Mouse (Mus musculus) hindbrain, embryonic 15.5 days (tissue): ENCODE measurements at regions not wholly inside any gene's neighbourhood (a gene's known extent, or its start where the extent isn't known, plus 50 kb on each side); places are given as distances from the start of the nearest gene placed in this dataset.

Experiments used
- ATAC-seq: fragments of 200-750 bp; cut with Nextera tagmentation; 2 replicates; pipeline ENCODE4 v1.8.0; 2017; ENCODE audit warnings: low read depth, moderate number of reproducible peaks, moderate TSS enrichment; ENCODE audit not compliant: low FRiP score
- H3K27ac ChIP-seq: fragments of 300-500 bp; sonication (generic); replicated peaks from 2 replicates; pipeline ENCODE4 v1.5.1; 2015; ENCODE audit warnings: mild to moderate bottlenecking, inconsistent platforms
- H3K27me3 ChIP-seq: fragments of 300-500 bp; sonication (generic); 2 replicates; pipeline ENCODE4 v1.6.1; 2015; ENCODE audit warnings: control low read depth, inconsistent platforms
- H3K36me3 ChIP-seq: fragments of 300-500 bp; sonication (generic); 2 replicates; pipeline ENCODE4 v1.6.1; 2015; ENCODE audit warnings: control low read depth, inconsistent platforms
- H3K4me1 ChIP-seq: fragments of 300-500 bp; sonication (generic); replicated peaks from 2 replicates; pipeline ENCODE4 v1.6.1; 2015; ENCODE audit warnings: control low read depth, inconsistent platforms
- H3K4me2 ChIP-seq: fragments of 300-500 bp; sonication (generic); 2 replicates; pipeline ENCODE4 v1.6.1; 2015; ENCODE audit warnings: moderate library complexity, mild to moderate bottlenecking, inconsistent platforms
- H3K4me3 ChIP-seq: fragments of 300-500 bp; sonication (generic); 2 replicates; pipeline ENCODE4 v1.5.1; 2015; ENCODE audit warnings: mild to moderate bottlenecking, inconsistent platforms
- H3K9ac ChIP-seq: fragments of 300-500 bp; sonication (generic); 2 replicates; pipeline ENCODE4 v1.6.1; 2015; ENCODE audit warnings: inconsistent platforms
- H3K9me3 ChIP-seq: fragments of 300-500 bp; sonication (generic); 2 replicates; pipeline ENCODE4 v1.6.1; 2016; ENCODE audit warnings: control low read depth, inconsistent platforms
- WGBS: fragments of 180-500 bp; shearing (Covaris S2); methylation state at CpG from one replicate; pipeline ENCODE4 v1.1.7; 2015; 5-methylcytosine and 5-hydroxymethylcytosine counted together

DNA sequence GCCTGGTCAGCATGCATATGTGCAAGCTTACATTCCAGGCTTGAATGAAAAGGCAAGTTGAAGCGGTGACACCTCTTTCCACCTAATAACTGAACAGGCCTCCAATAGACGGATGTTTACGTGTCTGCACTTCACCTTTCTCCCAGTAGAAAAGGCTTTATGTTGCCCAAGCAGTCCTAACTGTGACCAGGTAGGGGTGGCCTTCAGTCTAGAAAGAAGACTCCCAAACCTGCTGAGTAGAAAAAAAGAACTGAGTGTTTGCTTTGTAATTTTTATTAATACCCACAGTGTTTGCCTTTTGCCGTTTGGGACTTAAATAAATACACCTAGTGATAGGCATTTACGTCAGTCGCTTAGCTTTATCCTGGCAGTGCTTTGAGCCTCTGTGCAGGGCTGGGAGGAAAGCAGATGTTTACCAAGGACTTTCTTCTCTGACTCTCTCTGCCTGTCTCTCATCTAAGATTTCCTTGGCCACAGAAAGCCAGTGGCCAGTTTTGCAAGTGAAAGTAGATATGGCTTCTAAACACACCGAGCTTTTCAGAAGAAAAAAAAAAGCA, 104.5 kb upstream of the 1700020N01Rik start:
- Histone ChIP-seq H3K4me2 (no peak overlapping the region), H3K9ac (no peak overlapping the region), H3K4me3 (no peak overlapping the region), H3K27ac (no peak overlapping the region), H3K4me1 (no peaks in the 10 kb centered on the region), H3K27me3 (no peaks in the 10 kb centered on the region), H3K36me3 (no peaks in the 10 kb centered on the region), H3K9me3 (no peaks in the 10 kb centered on the region)
- no peak for ATAC-seq
- 93% methylated on average over 7 of the region's 7 CpGs for WGBS

DNA sequence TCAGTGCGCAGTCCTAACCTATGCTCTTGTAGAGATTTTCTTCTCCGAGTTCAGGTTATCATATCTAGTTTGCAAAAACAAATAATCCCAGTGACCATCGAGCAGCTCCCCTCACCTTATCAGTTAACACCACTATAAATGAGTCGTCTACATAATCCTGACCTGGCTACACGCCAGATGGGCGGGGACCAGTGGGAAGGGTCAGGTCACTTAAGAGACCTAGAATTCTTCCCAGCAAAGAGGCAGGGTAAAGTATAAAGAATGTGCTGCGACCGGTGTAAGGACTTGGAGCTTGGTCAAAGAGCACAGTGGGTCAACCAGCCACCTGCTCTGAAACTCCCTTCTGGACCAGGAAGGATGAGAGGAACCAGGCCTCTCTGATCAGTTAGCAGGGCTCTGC, 102.0 kb upstream of the 1700020N01Rik start:
- no peak overlapping the region for H3K4me2 ChIP-seq

DNA sequence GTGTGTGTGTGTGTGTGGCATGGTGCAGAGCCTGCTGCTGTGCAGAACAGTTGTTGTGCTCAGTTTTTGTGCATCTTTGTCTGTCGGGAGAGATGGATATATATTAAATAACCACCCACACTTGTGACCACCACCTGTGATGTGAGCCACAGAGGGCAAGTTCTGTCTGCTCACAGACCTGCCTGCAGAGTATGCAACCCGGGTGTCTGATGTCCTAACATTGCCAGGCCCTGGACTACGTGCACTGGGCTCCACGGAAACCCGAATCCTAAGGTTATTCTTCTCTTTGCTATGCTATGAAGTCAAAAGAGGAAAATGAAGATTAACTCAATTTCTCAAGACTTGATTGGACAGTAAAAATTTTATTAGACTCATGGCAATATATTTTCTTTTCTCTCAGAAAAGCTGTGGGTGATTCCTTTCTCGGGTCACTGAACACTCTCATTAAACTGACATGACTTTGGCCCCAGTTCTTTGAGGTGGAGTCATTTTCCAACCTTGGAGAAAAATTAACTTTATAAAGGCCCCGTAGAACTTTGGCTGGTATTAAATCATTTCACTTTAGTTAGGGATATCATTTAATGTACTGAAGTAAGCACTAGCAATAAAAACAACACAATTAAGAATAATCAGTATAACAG, 100.6 kb upstream of the 1700020N01Rik start:
- Histone ChIP-seq H3K36me3 (no peaks in the 10 kb centered on the region), H3K27ac (no peak overlapping the region), H3K4me1 (no peaks in the 10 kb centered on the region), H3K4me3 (no peak overlapping the region), H3K27me3 (no peaks in the 10 kb centered on the region), H3K4me2 (no peak overlapping the region), H3K9ac (no peak overlapping the region), H3K9me3 (no peaks in the 10 kb centered on the region)
- WGBS: 57% methylated on average over 7 of the region's 7 CpGs
- no peak for ATAC-seq

More for the DNA sequence above, 102.0 kb upstream of the 1700020N01Rik start:
- Histone ChIP-seq H3K27me3 (no peaks in the 10 kb centered on the region), H3K9me3 (no peaks in the 10 kb centered on the region), H3K4me3 (no peak overlapping the region), H3K9ac (no peak overlapping the region), H3K4me1 (no peaks in the 10 kb centered on the region), H3K36me3 (no peaks in the 10 kb centered on the region), H3K27ac (no peak overlapping the region)
- WGBS: 82% methylated on average over 8 of the region's 8 CpGs
- no peak for ATAC-seq

DNA sequence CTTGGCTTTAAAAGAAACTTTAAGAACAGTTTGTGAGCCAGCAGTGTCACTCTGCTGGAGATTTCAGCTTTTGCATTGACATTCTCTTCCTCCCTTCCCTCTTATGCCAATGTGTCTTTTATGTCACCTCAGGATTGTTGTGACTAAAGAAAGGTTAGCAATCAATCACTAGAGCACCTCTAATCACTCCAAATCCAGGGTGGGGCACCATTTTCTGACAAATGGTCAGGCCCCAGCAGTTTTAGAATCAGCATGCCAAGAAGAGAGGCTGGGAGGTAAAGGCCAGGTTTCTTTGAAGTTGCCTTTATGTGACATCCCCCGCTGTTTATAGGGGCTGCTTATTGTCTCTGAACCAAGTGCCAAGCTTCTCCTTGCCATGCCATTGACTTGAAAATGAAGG, 98.4 kb upstream of the 1700020N01Rik start:
- Histone ChIP-seq H3K9me3 (no peaks in the 10 kb centered on the region), H3K4me1 (no peaks in the 10 kb centered on the region), H3K27ac (no peak overlapping the region), H3K4me3 (no peak overlapping the region), H3K36me3 (no peaks in the 10 kb centered on the region), H3K27me3 (no peaks in the 10 kb centered on the region), H3K4me2 (no peak overlapping the region), H3K9ac (no peak overlapping the region)
- WGBS: 11% methylated on average over 1 of the region's 1 CpGs
- no peak for ATAC-seq

DNA sequence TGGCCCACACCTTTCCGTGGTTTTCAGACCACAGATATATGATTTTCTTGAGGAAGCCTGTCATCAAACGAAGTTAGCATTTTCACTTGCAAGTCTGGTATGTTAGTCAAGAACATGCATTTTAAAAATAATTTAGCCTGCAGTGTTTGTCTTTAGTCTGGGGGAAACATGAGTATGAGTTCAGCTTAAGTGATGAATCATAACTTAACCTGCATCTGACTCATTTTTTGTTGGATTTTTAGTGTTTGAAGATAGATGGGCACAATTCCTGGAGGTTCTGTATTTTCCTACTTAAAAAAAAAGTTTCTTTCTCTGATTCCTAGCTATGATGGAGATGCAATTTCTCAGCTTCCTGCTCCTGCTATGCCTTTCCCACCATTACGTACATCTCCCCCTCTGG, 95.8 kb upstream of the 1700020N01Rik start:
- Histone ChIP-seq H3K9me3 (no peaks in the 10 kb centered on the region), H3K4me2 (no peak overlapping the region), H3K27ac (no peak overlapping the region), H3K9ac (no peak overlapping the region), H3K4me1 (no peaks in the 10 kb centered on the region), H3K4me3 (no peak overlapping the region), H3K36me3 (no peaks in the 10 kb centered on the region), H3K27me3 (no peaks in the 10 kb centered on the region)
- WGBS: 87% methylated on average over 3 of the region's 3 CpGs
- ATAC-seq: no peak

DNA sequence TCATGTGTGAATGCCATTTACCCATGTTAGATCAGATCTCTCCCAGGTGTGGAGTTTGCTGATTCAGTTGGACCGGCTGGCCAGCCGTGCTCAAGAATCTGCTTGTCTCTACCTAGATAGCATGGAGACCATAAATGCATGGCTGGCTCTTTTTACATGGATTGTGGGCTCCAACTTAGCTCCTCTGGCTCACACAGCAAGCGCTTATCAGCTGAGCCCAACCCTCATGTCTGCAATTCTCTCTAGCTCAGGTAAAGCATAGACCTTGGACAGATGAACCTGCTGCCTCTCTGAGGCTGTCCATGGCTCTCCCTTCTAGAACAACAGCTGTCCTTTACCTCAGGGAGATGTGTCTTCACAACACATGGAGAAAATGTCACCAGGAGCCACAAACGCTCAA, 94.8 kb upstream of the 1700020N01Rik start:
- Histone ChIP-seq H3K4me3 (no peak overlapping the region), H3K4me1 (no peaks in the 10 kb centered on the region), H3K4me2 (no peak overlapping the region), H3K27me3 (no peaks in the 10 kb centered on the region), H3K9me3 (no peaks in the 10 kb centered on the region), H3K27ac (no peak overlapping the region), H3K9ac (no peak overlapping the region), H3K36me3 (no peaks in the 10 kb centered on the region)
- 93% methylated on average over 4 of the region's 4 CpGs for WGBS
- no peak for ATAC-seq

DNA sequence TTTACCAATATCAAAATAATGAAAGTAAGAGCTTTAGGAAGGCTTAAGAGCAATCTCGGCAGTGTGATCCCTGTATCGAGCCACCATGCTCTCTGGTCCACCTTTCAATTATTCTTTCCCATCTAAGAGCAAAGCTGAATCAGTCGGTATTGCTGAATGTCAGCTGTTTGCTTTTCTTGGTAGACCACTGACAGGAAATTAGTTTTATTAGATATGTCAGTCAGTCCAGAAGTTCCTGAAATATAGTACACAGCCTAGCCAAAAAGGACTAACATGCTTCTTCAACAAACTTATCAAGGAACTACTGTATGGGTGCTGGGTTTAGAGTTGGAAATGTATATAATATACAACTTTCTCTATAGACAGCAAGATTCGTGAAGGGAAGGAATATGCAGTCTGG, 91.3 kb upstream of the 1700020N01Rik start:
- no peak for ATAC-seq
- no peaks in the 10 kb centered on the region for H3K27me3 ChIP-seq
- no peaks in the 10 kb centered on the region for H3K9me3 ChIP-seq
- H3K36me3 ChIP-seq: no peaks in the 10 kb centered on the region
- no peak overlapping the region for H3K9ac ChIP-seq
- H3K4me3 ChIP-seq: no peak overlapping the region
- no peak overlapping the region for H3K27ac ChIP-seq
- H3K4me1 ChIP-seq: no peaks in the 10 kb centered on the region
- H3K4me2 ChIP-seq: no peak overlapping the region
- WGBS: 91% methylated on average over 4 of the region's 4 CpGs

DNA sequence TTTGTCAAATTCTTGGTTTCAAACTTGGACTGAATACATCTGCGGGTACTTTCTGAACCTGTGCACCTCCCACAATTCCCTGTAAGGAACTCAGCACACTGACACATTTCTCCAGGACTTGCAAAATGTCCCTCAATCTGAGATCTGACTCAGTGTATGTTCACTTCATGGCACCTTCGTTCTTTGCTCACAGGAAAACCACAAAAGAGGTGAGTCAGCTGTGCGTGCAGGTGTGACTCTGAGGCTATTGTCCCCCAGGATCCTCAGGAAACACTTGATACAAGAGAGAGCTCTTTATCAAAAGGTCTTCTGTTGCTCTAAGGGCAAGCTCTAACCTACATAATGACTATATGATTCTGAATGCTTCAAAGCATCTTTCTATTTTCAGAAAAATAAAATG, 88.5 kb upstream of the 1700020N01Rik start:
- H3K4me1 ChIP-seq: no peaks in the 10 kb centered on the region
- H3K4me3 ChIP-seq: no peak overlapping the region
- H3K9ac ChIP-seq: no peak overlapping the region
- no peaks in the 10 kb centered on the region for H3K9me3 ChIP-seq
- H3K27me3 ChIP-seq: no peaks in the 10 kb centered on the region
- no peaks in the 10 kb centered on the region for H3K36me3 ChIP-seq
- H3K27ac ChIP-seq: no peak overlapping the region
- no peak for ATAC-seq
- H3K4me2 ChIP-seq: no peak overlapping the region
- WGBS: 88% methylated on average over 3 of the region's 3 CpGs

DNA sequence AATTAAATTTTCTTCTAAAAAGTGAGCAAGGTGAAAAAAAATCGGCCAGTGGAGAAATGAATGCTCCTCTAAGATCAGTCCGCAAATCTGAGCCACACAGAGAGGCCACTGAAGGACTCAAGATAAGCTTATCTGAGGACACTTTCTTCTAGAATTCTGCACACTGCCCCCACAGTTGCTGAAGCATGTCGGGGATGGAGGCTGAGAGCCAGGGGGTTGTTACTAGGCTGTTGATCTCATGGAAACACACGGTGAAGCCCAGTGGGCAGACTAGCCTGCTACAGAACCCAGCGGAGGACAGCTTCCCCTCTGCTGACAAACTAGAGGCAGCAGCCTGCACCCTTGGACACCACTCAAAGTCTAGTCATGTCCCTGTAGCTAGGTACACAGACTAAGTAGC, 81.6 kb upstream of the 1700020N01Rik start:
- Histone ChIP-seq H3K4me1 (no peaks in the 10 kb centered on the region), H3K4me3 (no peak overlapping the region), H3K27ac (no peak overlapping the region), H3K9ac (no peak overlapping the region), H3K36me3 (no peaks in the 10 kb centered on the region), H3K27me3 (no peaks in the 10 kb centered on the region), H3K9me3 (no peaks in the 10 kb centered on the region), H3K4me2 (no peak overlapping the region)
- ATAC-seq: no peak
- WGBS: 65% methylated on average over 5 of the region's 5 CpGs

DNA sequence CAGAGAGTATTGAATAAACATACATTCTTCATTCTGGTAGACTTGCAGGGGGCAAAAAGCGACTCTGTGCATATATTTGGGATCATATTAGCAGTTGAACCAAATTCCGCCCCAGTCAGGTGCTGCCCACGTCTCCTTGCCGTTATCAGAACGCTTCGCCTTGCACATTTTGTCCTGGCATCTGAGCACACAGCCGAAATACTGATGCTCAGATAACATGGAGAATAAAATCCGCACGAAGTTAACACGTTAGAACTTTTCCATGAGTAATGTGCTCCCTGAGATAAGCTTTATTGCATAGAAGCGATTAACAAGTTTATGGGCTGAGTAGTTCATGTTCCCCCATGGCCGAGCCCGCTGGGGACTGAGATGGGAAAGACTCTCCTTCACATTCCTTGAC, 80.5 kb upstream of the 1700020N01Rik start:
- WGBS: 95% methylated on average over 13 of the region's 13 CpGs
- H3K9ac ChIP-seq: no peak overlapping the region
- no peak for ATAC-seq
- H3K4me1 ChIP-seq: no peaks in the 10 kb centered on the region
- no peak overlapping the region for H3K4me3 ChIP-seq
- H3K36me3 ChIP-seq: no peaks in the 10 kb centered on the region
- H3K4me2 ChIP-seq: no peak overlapping the region
- H3K9me3 ChIP-seq: no peaks in the 10 kb centered on the region
- no peaks in the 10 kb centered on the region for H3K27me3 ChIP-seq
- H3K27ac ChIP-seq: no peak overlapping the region

DNA sequence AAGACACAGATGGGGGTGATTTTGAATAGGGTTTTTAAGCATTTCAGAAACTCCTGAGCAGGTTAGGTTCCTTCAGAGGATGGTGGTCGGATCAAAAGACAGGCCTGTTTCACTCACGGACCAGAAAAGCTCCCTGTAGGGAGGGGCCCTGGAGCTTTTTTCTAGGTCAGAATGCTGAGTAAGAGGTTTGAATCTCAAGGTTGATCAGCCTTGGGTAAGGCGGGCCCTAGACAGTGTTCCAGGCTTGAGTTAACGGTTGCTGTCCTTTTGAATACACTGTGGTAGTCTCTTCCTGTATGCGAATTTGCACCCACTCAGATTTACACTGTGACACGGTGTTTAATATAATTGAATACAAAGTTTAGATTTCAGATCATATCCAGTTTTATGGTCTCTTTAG, 75.2 kb upstream of the 1700020N01Rik start:
- no peaks in the 10 kb centered on the region for H3K36me3 ChIP-seq
- 87% methylated on average over 6 of the region's 6 CpGs for WGBS
- H3K9me3 ChIP-seq: no peaks in the 10 kb centered on the region
- H3K4me1 ChIP-seq: no peaks in the 10 kb centered on the region
- no peak overlapping the region for H3K4me2 ChIP-seq
- H3K4me3 ChIP-seq: no peak overlapping the region
- ATAC-seq: no peak
- no peak overlapping the region for H3K27ac ChIP-seq
- H3K27me3 ChIP-seq: no peaks in the 10 kb centered on the region
- H3K9ac ChIP-seq: no peak overlapping the region

DNA sequence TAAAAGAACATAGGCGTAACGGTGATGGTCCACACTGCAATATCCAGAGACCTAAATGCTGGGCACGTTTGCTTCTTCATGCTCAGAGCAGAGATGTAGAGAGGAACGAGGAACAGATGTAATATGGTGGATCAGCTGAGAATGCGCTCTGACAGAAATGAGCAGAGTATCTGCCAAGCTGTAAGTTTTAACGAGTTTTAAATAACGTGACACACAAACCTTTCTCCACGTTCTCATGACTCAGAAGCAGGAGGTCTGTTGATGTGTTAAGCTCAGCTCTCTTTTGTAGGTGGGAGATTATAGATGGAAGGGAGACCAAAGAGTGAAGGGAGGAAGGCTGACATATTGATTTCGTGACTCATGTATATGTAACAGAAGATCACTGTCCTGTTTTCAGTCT, 72.1 kb upstream of the 1700020N01Rik start:
- 89% methylated on average over 9 of the region's 9 CpGs for WGBS

DNA sequence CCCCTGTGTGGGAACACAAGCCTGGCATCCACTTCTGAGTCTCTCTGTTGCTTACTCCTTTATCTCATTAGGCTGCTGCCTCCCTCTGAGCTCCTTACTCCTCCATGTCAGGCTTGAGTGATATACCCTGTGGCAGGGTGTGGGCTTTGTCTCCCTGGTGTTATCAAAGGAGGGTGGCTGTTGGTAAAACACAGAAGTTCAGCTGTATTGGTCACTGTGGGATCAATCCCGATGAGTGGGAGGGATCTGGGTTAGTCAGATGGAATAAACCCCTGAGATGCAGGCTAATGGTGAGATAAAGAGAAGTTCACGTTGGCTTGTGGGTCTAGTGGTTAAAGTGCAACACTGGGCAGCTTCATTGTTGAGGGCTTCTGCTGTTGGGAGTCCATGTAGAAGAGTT, 67.4 kb upstream of the 1700020N01Rik start:
- H3K27me3 ChIP-seq: no peaks in the 10 kb centered on the region
- H3K27ac ChIP-seq: no peak overlapping the region
- WGBS: 73% methylated on average over 2 of the region's 2 CpGs

More for the DNA sequence above, 72.1 kb upstream of the 1700020N01Rik start:
- H3K9me3 ChIP-seq: no peaks in the 10 kb centered on the region
- H3K9ac ChIP-seq: no peak overlapping the region
- H3K27ac ChIP-seq: no peak overlapping the region
- no peaks in the 10 kb centered on the region for H3K36me3 ChIP-seq
- H3K4me1 ChIP-seq: no peaks in the 10 kb centered on the region
- no peaks in the 10 kb centered on the region for H3K27me3 ChIP-seq
- H3K4me2 ChIP-seq: no peak overlapping the region
- H3K4me3 ChIP-seq: no peak overlapping the region
- ATAC-seq: no peak

More for the DNA sequence above, 67.4 kb upstream of the 1700020N01Rik start:
- Histone ChIP-seq H3K4me1 (no peaks in the 10 kb centered on the region), H3K9ac (no peak overlapping the region), H3K4me3 (no peak overlapping the region), H3K4me2 (no peak overlapping the region), H3K36me3 (no peaks in the 10 kb centered on the region), H3K9me3 (no peaks in the 10 kb centered on the region)
- no peak for ATAC-seq
